In the genomic region with DNA sequence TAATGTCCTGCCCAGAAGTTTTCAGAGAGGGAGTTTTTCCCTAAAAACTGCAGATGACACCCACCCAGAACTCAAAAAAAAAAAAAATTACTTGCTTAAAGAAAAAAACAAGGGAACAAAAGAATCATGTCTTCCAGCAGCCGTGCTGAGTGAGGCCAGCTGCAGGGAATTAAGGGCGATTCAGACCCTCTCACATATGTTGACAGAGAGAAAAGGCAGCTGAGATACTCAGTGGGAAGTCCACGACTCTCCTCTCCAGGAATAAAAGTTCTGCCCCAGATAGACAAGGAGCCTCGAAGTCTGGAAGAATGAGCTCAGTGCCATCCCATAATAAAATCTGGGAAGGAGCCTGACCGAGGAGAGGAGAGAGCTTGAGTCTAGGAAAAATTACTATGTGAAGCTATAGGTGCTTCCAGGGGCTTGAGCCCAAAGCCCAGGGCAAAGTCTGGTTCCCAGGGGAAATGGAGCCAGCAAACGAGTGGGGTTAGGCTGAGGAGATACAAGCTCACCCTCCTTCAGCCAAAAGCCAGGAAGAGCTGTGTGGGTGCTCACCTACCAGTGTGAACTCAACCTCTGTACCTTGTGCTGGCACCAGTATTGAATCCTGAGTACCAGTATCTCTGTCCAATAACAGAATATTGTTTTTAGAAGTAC, we compare ENCODE assay signal across 19 mouse cellular contexts. TPM values are rescaled to one million over a fixed set of nuclear protein-coding genes. Genes with fewer than 3 reads are reported as not detected.
DNase-seq lines count a peak whose midpoint lies in the region; ATAC-seq and TF ChIP-seq lines count a peak whose summit lies in the region.
"Had no signal": no experiment of that assay in that cellular context is flagged by ENCODE, and none has a peak within 500 bp of the region (broad histone marks: within the 10 kb centered on the region; RNA-seq: fewer than 3 reads in every experiment).

No protein-coding gene starts in this region.

- H3K9me3 ChIP-seq in embryonic facial prominence, embryonic 11.5 days (replicated peaks; ENCODE audit: control insufficient read depth, low read length): no peaks in the 10 kb centered on the region
- no peaks in the 10 kb centered on the region for H3K9me3 ChIP-seq in embryonic facial prominence, embryonic 10.5 days
- no peaks in the 10 kb centered on the region for H3K9me3 ChIP-seq in heart, embryonic 11.5 days (replicated peaks; ENCODE audit: control insufficient read depth, low read length)
- no peaks in the 10 kb centered on the region for H3K9me3 ChIP-seq in kidney, embryonic 15.5 days (replicated peaks)
- H3K9me3 ChIP-seq in stomach, embryonic 14.5 days (ENCODE audit: control insufficient read depth, low read depth, low read length): no peaks in the 10 kb centered on the region
- no peaks in the 10 kb centered on the region for H3K9me3 ChIP-seq in stomach, postnatal 0 days (ENCODE audit: control insufficient read depth, low read length)
- H3K9me3 ChIP-seq: heart, embryonic 13.5 days; liver, embryonic 12.5 days; midbrain, embryonic 12.5 days had no signal

- no peaks in the 10 kb centered on the region for H3K36me3 ChIP-seq in embryonic facial prominence, embryonic 11.5 days (replicated peaks; ENCODE audit: control insufficient read depth, insufficient read depth, low read depth, low read length)
- no peaks in the 10 kb centered on the region for H3K36me3 ChIP-seq in embryonic facial prominence, embryonic 10.5 days (replicated peaks)
- H3K36me3 ChIP-seq in heart, embryonic 11.5 days (ENCODE audit: control insufficient read depth, insufficient read depth, low read length): no peaks in the 10 kb centered on the region
- no peaks in the 10 kb centered on the region for H3K36me3 ChIP-seq in kidney, embryonic 15.5 days
- H3K36me3 ChIP-seq in stomach, embryonic 14.5 days (ENCODE audit: control insufficient read depth, insufficient read depth, low read length): no peaks in the 10 kb centered on the region
- H3K36me3 ChIP-seq in stomach, postnatal 0 days (ENCODE audit: control insufficient read depth, insufficient read depth, low read length): no peaks in the 10 kb centered on the region
- H3K36me3 ChIP-seq: heart, embryonic 13.5 days; liver, embryonic 12.5 days; midbrain, embryonic 12.5 days had no signal

- peak; percentile 29 for DNase-seq in embryonic facial prominence, embryonic 11.5 days (ENCODE audit: low spot score)
- no peak for DNase-seq in embryonic facial prominence, embryonic 10.5 days (ENCODE audit: low spot score)
- peak; percentile 23 to 38 for DNase-seq in heart, postnatal 10 days
- peak; percentile 42 to 49 for DNase-seq in kidney, postnatal 4 days
- no peak for DNase-seq in stomach, postnatal 0 days (ENCODE audit: low spot score)
- DNase-seq: embryo, embryonic 11 days; gastrocnemius, postnatal 14 days; kidney, adult 9 months; left cerebral cortex, postnatal 4 days had no signal

- H3K27ac ChIP-seq in embryonic facial prominence, embryonic 11.5 days (replicated peaks; ENCODE audit: low read depth, low read length): no peak overlapping the region
- H3K27ac ChIP-seq in embryonic facial prominence, embryonic 10.5 days (replicated peaks): no peak overlapping the region
- no peak overlapping the region for H3K27ac ChIP-seq in heart, embryonic 11.5 days (ENCODE audit: low read depth, low read length)
- H3K27ac ChIP-seq in kidney, embryonic 15.5 days: no peak overlapping the region
- peak overlapping the region; percentile 34; the same call in 1 of the 2 replicates for H3K27ac ChIP-seq in stomach, embryonic 14.5 days (ENCODE audit: low read length)
- no peak overlapping the region for H3K27ac ChIP-seq in stomach, postnatal 0 days (replicated peaks)
- H3K27ac ChIP-seq: heart, embryonic 13.5 days; hindbrain, embryonic 14.5 days; liver, embryonic 12.5 days; midbrain, embryonic 12.5 days had no signal

- H3K9ac ChIP-seq in embryonic facial prominence, embryonic 11.5 days (replicated peaks; ENCODE audit: low read length): no peak overlapping the region
- H3K9ac ChIP-seq in heart, embryonic 11.5 days (ENCODE audit: low read depth, low read length): no peak overlapping the region
- no peak overlapping the region for H3K9ac ChIP-seq in kidney, embryonic 15.5 days
- H3K9ac ChIP-seq in stomach, embryonic 14.5 days (replicated peaks; ENCODE audit: low read depth, low read length): no peak overlapping the region
- H3K9ac ChIP-seq in stomach, postnatal 0 days (ENCODE audit: low read length): no peak overlapping the region
- H3K9ac ChIP-seq: heart, embryonic 13.5 days; hindbrain, embryonic 14.5 days; liver, embryonic 12.5 days; midbrain, embryonic 12.5 days had no signal

- no peak for TF ChIP-seq CTCF in stomach, postnatal 0 days (IDR thresholded peaks at IDR 0.05; ENCODE audit: low read depth)

- ATAC-seq in embryonic facial prominence, embryonic 11.5 days (replicated peaks; ENCODE audit: insufficient number of reproducible peaks, low FRiP score, low TSS enrichment, low read depth): no peak
- ATAC-seq in heart, embryonic 11.5 days (replicated peaks; ENCODE audit: insufficient number of reproducible peaks, low FRiP score, low TSS enrichment): no peak
- no peak for ATAC-seq in kidney, embryonic 15.5 days (replicated peaks; ENCODE audit: low FRiP score)
- ATAC-seq in stomach, embryonic 14.5 days (ENCODE audit: insufficient number of reproducible peaks, insufficient read depth, low FRiP score, low read depth): peak; percentile 53; the same call in 1 of the 2 replicates
- no peak for ATAC-seq in stomach, postnatal 0 days (ENCODE audit: low FRiP score, low TSS enrichment)
- ATAC-seq: liver, embryonic 12.5 days had no signal

- H3K4me1 ChIP-seq in embryonic facial prominence, embryonic 11.5 days (ENCODE audit: control insufficient read depth, insufficient read depth, low read length): no peaks in the 10 kb centered on the region
- peaks cover 3% of the 10 kb centered on the region for H3K4me1 ChIP-seq in embryonic facial prominence, embryonic 10.5 days
- H3K4me1 ChIP-seq in heart, embryonic 11.5 days (ENCODE audit: control insufficient read depth, insufficient read depth, low read length): no peaks in the 10 kb centered on the region
- no peaks in the 10 kb centered on the region for H3K4me1 ChIP-seq in kidney, embryonic 15.5 days
- H3K4me1 ChIP-seq in stomach, embryonic 14.5 days (ENCODE audit: control insufficient read depth, insufficient read depth, low read length): 0 out of 2 replicates have a peak, but pooled peaks cover 3% of the 10 kb centered on the region
- H3K4me1 ChIP-seq in stomach, postnatal 0 days (replicated peaks; ENCODE audit: control insufficient read depth, insufficient read depth): no peaks in the 10 kb centered on the region
- H3K4me1 ChIP-seq: liver, embryonic 12.5 days had no signal

- H3K27me3 ChIP-seq in embryonic facial prominence, embryonic 11.5 days (ENCODE audit: control insufficient read depth, insufficient read depth, low read length): no peaks in the 10 kb centered on the region
- no peaks in the 10 kb centered on the region for H3K27me3 ChIP-seq in embryonic facial prominence, embryonic 10.5 days (replicated peaks; ENCODE audit: low read depth, poor library complexity, severe bottlenecking)
- no peaks in the 10 kb centered on the region for H3K27me3 ChIP-seq in heart, embryonic 11.5 days (ENCODE audit: control insufficient read depth, insufficient read depth, low read length)
- H3K27me3 ChIP-seq in kidney, embryonic 15.5 days: no peaks in the 10 kb centered on the region
- H3K27me3 ChIP-seq in stomach, embryonic 14.5 days (ENCODE audit: control insufficient read depth, insufficient read depth, low read length): no peaks in the 10 kb centered on the region
- H3K27me3 ChIP-seq in stomach, postnatal 0 days (ENCODE audit: control insufficient read depth, insufficient read depth, low read length): no peaks in the 10 kb centered on the region
- H3K27me3 ChIP-seq: heart, embryonic 13.5 days; liver, embryonic 12.5 days; midbrain, embryonic 12.5 days had no signal

- intact Hi-C loops in heart, postnatal 10 days (cut with DNase I): no loop called here

- TF ChIP-seq EP300 in stomach, postnatal 0 days (optimal IDR thresholded peaks at IDR 0.05): no peak

- H3K4me2 ChIP-seq in embryonic facial prominence, embryonic 11.5 days (ENCODE audit: low read depth, low read length): no peak overlapping the region
- H3K4me2 ChIP-seq in heart, embryonic 11.5 days: no peak overlapping the region
- H3K4me2 ChIP-seq in kidney, embryonic 15.5 days: no peak overlapping the region
- no peak overlapping the region for H3K4me2 ChIP-seq in stomach, embryonic 14.5 days (replicated peaks; ENCODE audit: low read depth, low read length)
- no peak overlapping the region for H3K4me2 ChIP-seq in stomach, postnatal 0 days (replicated peaks; ENCODE audit: low read depth)
- H3K4me2 ChIP-seq: heart, embryonic 13.5 days; hindbrain, embryonic 14.5 days; liver, embryonic 12.5 days; midbrain, embryonic 12.5 days had no signal

- WGBS in embryonic facial prominence, embryonic 11.5 days: 31% methylated on average over 6 of the region's 6 CpGs
- 35% methylated on average over 6 of the region's 6 CpGs for WGBS in embryonic facial prominence, embryonic 10.5 days
- 27% methylated on average over 6 of the region's 6 CpGs for WGBS in heart, embryonic 11.5 days (ENCODE audit: insufficient replicate concordance)
- WGBS in kidney, embryonic 15.5 days: 42% methylated on average over 6 of the region's 6 CpGs
- WGBS in stomach, embryonic 14.5 days: 19% methylated on average over 6 of the region's 6 CpGs
- 13% methylated on average over 6 of the region's 6 CpGs for WGBS in stomach, postnatal 0 days

- no peak overlapping the region for H3K4me3 ChIP-seq in embryonic facial prominence, embryonic 11.5 days (ENCODE audit: low read depth, low read length)
- no peak overlapping the region for H3K4me3 ChIP-seq in embryonic facial prominence, embryonic 10.5 days
- H3K4me3 ChIP-seq in heart, embryonic 11.5 days (ENCODE audit: low read depth, low read length): no peak overlapping the region
- H3K4me3 ChIP-seq in kidney, embryonic 15.5 days (replicated peaks): no peak overlapping the region
- no peak overlapping the region for H3K4me3 ChIP-seq in stomach, embryonic 14.5 days (ENCODE audit: low read depth, low read length)
- H3K4me3 ChIP-seq in stomach, postnatal 0 days (ENCODE audit: low read depth, low read length): no peak overlapping the region
- H3K4me3 ChIP-seq: erythroblast, embryonic 14.5 days; heart, embryonic 13.5 days; liver, embryonic 12.5 days; midbrain, embryonic 12.5 days had no signal

RNA-seq across cellular contexts. Expression of a gene that starts 27.1 kb away (rescaled TPM):
- not detected in 2 replicates for polyA plus RNA-seq in embryonic facial prominence, embryonic 11.5 days (2014; fragmentation: Nextera tagmentation; extraction: Ambion mirVana)
- not detected in 2 replicates for polyA plus RNA-seq in embryonic facial prominence, embryonic 10.5 days (2016; fragmentation: Nextera tagmentation; extraction: Ambion mirVana)
- total RNA-seq in heart, postnatal 10 days (2021): not detected
- not detected in 2 replicates for polyA plus RNA-seq in heart, embryonic 11.5 days (2014; fragmentation: Nextera tagmentation; extraction: Ambion mirVana)
- not detected in 2 replicates for polyA plus RNA-seq in kidney, embryonic 15.5 days (2015; fragmentation: Nextera tagmentation; extraction: Ambion mirVana)
- not detected in 2 replicates for polyA plus RNA-seq in stomach, embryonic 14.5 days (2014; fragmentation: Nextera tagmentation; extraction: Ambion mirVana)
- 0.41 and 0.50 TPM in 2 replicates for polyA plus RNA-seq in stomach, postnatal 0 days (2015; fragmentation: Nextera tagmentation; extraction: Ambion mirVana)
- total RNA-seq: adrenal gland, adult 18-20 months; MEL had no signal
- polyA plus RNA-seq: erythroblast, embryonic 14.5 days; liver, embryonic 12.5 days; midbrain, embryonic 12.5 days had no signal

Comparison
In these comparisons a context has a peak if more than half of its experiments do, and no peak if none do; other contexts are left out.
1. DNase-seq: peak in embryonic facial prominence, embryonic 11.5 days (single experiment), heart, postnatal 10 days (2 of 2) and kidney, postnatal 4 days (2 of 2); none in embryonic facial prominence, embryonic 10.5 days (single experiment) and stomach, postnatal 0 days (single experiment).